Mouse (Mus musculus) ES-E14 (cell line): ENCODE data around the gene Kcnq5. TPM values are rescaled to one million over a fixed set of nuclear protein-coding genes. Genes with fewer than 3 reads are reported as not detected.

ENCODE experiments used
- DNase-seq: peaks from one replicate; pipeline ENCODE4 v3.0.0-alpha.2; 2013; ENCODE audit warnings: low read depth, low spot score
- H3K27ac ChIP-seq: 2 replicates; pipeline ENCODE4 v1.5.1; 2012; ENCODE audit warnings: low read depth, mild to moderate bottlenecking, low read length, moderate library complexity, mixed read lengths; ENCODE audit not compliant: poor library complexity, insufficient read depth, severe bottlenecking
- H3K36me3 ChIP-seq: 2 replicates; pipeline ENCODE4 v1.6.1; 2012; ENCODE audit warnings: mild to moderate bottlenecking, low read length, moderate library complexity, mixed read lengths; ENCODE audit not compliant: control insufficient read depth, poor library complexity, insufficient read depth, severe bottlenecking
- H3K4me1 ChIP-seq, 2 experiments: fragments of 150-350 bp in 1 of 2; sonication (generic) in 1 of 2; 2 replicates each; pipeline ENCODE4 v1.6.1; 2012; ENCODE audit warnings: low read length in 2 of 2, mild to moderate bottlenecking in 1 of 2, mixed read lengths in 1 of 2; ENCODE audit not compliant: control insufficient read depth in 2 of 2, insufficient read depth in 2 of 2, poor library complexity in 1 of 2
- H3K4me3 ChIP-seq, 2 experiments: fragments of 150-350 bp in 1 of 2; sonication (generic) in 1 of 2; 2 replicates each; pipeline ENCODE4 v1.5.1; 2012; ENCODE audit warnings: low read length in 2 of 2, low read depth in 1 of 2, mild to moderate bottlenecking in 1 of 2, mixed read lengths in 1 of 2; ENCODE audit not compliant: insufficient read depth in 1 of 2, poor library complexity in 1 of 2, severe bottlenecking in 1 of 2
- H3K9ac ChIP-seq: 2 replicates; pipeline ENCODE4 v1.6.1; 2012; ENCODE audit warnings: low read depth, mild to moderate bottlenecking, low read length, mixed read lengths; ENCODE audit not compliant: poor library complexity, insufficient read depth, severe bottlenecking
- H3K9me3 ChIP-seq: fragments of 150-350 bp; sonication (generic); 2 replicates; pipeline ENCODE4 v1.6.1; 2012; ENCODE audit warnings: low read depth, mild to moderate bottlenecking, low read length; ENCODE audit not compliant: control insufficient read depth, insufficient read depth
- CHD2 ChIP-seq: IDR thresholded peaks from 2 replicates; pipeline ENCODE4 v1.6.1; 2014; ENCODE audit warnings: mild to moderate bottlenecking, low read depth, low read length, inconsistent platforms
- HCFC1 ChIP-seq: IDR thresholded peaks from 2 replicates; pipeline ENCODE4 v1.6.1; 2012; ENCODE audit warnings: low read length, inconsistent platforms, borderline replicate concordance; ENCODE audit not compliant: insufficient read depth
- MAFK ChIP-seq: IDR thresholded peaks from 2 replicates; pipeline ENCODE4 v1.6.1; 2014; ENCODE audit warnings: mild to moderate bottlenecking, low read depth, low read length, inconsistent platforms; ENCODE audit not compliant: insufficient read depth
- ZC3H11A ChIP-seq: IDR thresholded peaks from 2 replicates; pipeline ENCODE4 v1.6.1; 2012; ENCODE audit warnings: low read depth, mild to moderate bottlenecking, inconsistent platforms, low read length, borderline replicate concordance
- ZNF384 ChIP-seq: IDR thresholded peaks from 2 replicates; pipeline ENCODE4 v1.6.1; 2012; ENCODE audit warnings: low read depth, low read length, inconsistent platforms
- in situ Hi-C, 2 experiments: fragments of 600-800 bp; cut with MboI; formaldehyde crosslinking; loops; one replicate each; pipeline ENCODE4 v1.15.1; 2025; ENCODE audit warnings: low sequenced_read_pairs in 2 of 2, inconsistent platforms in 1 of 2; ENCODE audit not compliant: unreplicated experiment in 2 of 2
- total RNA-seq: library from RNA; depleted of rRNA; stranded (reverse); fragments of 300-350 nt; gene quantifications from 2 replicates; pipeline ENCODE4 v1.2.3, GENCODE M21; 2012

The Kcnq5 gene
- total RNA-seq, 1 experiment = 0.45 TPM

- in situ Hi-C loops = no loop called here
- no peak overlapping the region for H3K27ac ChIP-seq
- H3K9ac ChIP-seq = no peak overlapping the region
- H3K36me3 ChIP-seq = no peaks in the 10 kb centered on the region
- H3K4me3 ChIP-seq = no peak overlapping the region
- DNase-seq = no peak
- no peaks in the 10 kb centered on the region for H3K9me3 ChIP-seq
- no peaks in the 10 kb centered on the region; a peak in 1 of 4 replicates for H3K4me1 ChIP-seq
- TF ChIP-seq HCFC1 (no peak), ZC3H11A (no peak), CHD2 (no peak), MAFK (no peak), ZNF384 (no peak)
Observed at GRCm38 (mm10) chr1:21958013-21958412, 3.7 kb downstream of the Kcnq5 start.

GRCm38 (mm10) chr1:21940831-21941230, 20.9 kb downstream of the Kcnq5 start:
- no peaks in the 10 kb centered on the region for H3K36me3 ChIP-seq
- in situ Hi-C loops = no loop called here
- TF ChIP-seq HCFC1 = no peak

DNA sequence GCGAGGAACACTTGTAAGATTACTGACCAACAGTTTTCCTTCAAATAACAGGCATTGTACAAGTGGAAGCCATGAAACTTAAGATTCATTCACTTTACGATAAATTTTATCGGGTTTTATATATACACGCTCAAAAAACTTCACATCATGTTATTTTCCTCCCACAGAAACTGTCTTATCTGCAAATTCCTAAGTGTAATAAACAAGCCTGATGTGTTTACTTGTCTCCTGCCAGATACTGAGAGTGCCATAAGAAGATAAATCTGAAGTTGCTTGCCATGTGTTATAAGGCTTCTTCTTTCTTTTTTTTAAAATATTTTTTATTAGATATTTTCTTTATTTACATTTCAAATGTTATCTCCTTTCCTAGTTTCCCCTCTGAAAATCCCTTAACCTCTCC, 34.6 kb downstream of the Kcnq5 start:
- Histone ChIP-seq H3K9ac (no peak overlapping the region), H3K27ac (no peak overlapping the region), H3K4me1 (no peaks in the 10 kb centered on the region), H3K4me3 (no peak overlapping the region), H3K36me3 (no peaks in the 10 kb centered on the region), H3K9me3 (no peaks in the 10 kb centered on the region)
- no peak for TF ChIP-seq HCFC1
- TF ChIP-seq ZC3H11A = no peak
- no peak for TF ChIP-seq MAFK
- no peak for TF ChIP-seq CHD2
- TF ChIP-seq ZNF384 = no peak
- no peak for DNase-seq
- in situ Hi-C loops = no loop called here

More at GRCm38 (mm10) chr1:21940831-21941230, 20.9 kb downstream of the Kcnq5 start:
- Histone ChIP-seq H3K9ac (no peak overlapping the region), H3K4me1 (no peaks in the 10 kb centered on the region), H3K9me3 (no peaks in the 10 kb centered on the region), H3K27ac (no peak overlapping the region), H3K4me3 (no peak overlapping the region)
- DNase-seq = no peak

DNA sequence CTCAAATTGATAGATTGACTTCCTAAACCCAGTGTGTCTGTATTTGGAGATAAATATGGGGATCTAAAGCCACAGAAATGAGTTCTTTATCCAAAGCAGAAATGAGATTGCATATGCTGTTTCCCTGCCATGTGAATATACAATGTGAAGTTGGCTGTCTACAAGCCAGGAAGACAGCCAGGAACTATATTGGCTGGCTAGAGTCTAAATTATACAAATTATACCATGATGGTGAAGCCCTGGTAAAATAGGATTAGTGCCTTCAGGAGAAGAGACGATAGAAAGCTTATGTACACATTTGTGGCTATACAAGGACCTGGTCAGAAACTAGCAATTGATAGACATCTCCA, 38.5 kb downstream of the Kcnq5 start:
- Histone ChIP-seq H3K4me3 (no peak overlapping the region), H3K9me3 (no peaks in the 10 kb centered on the region), H3K36me3 (no peaks in the 10 kb centered on the region), H3K9ac (no peak overlapping the region), H3K27ac (no peak overlapping the region), H3K4me1 (no peaks in the 10 kb centered on the region)
- in situ Hi-C loops = no loop called here
- no peak for DNase-seq
- TF ChIP-seq ZNF384 (no peak), CHD2 (no peak), HCFC1 (no peak), ZC3H11A (no peak), MAFK (no peak)

- TF ChIP-seq MAFK (no peak), HCFC1 (no peak), ZC3H11A (no peak), ZNF384 (no peak), CHD2 (no peak)
- no peaks in the 10 kb centered on the region for H3K9me3 ChIP-seq
- H3K27ac ChIP-seq = no peak overlapping the region
- no peak for DNase-seq
- in situ Hi-C loops = no loop called here
- H3K9ac ChIP-seq = no peak overlapping the region
- no peaks in the 10 kb centered on the region for H3K4me1 ChIP-seq
- H3K4me3 ChIP-seq = no peak overlapping the region
- H3K36me3 ChIP-seq = no peaks in the 10 kb centered on the region
Observed at GRCm38 (mm10) chr1:21922578-21923292, 39.0 kb downstream of the Kcnq5 start.
